ENCODE assay signal across 9 mouse cellular contexts in the genomic region with DNA sequence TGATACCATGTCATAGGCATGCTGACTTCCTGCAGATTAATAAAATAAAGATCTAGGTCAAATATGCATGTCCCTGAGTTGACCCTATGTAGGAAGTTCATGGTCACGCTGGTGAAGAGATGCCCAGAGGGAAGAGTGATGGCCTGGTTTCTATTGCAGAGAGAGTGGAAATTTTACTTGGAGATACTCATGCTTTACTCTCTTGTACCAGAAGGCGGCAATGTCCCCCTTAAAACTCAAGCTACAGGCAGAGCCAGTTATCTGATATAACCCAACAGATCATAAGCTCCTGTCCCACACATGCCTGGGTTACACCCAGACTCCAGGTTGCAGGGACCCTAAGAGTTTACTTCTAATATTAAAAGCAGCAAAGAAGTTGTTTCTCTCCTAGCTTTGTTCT.
DNase-seq lines count a peak whose midpoint lies in the region; ATAC-seq and TF ChIP-seq lines count a peak whose summit lies in the region.
"Had no signal": no experiment of that assay in that cellular context is flagged by ENCODE, and none has a peak within 500 bp of the region (broad histone marks: within the 10 kb centered on the region; RNA-seq: fewer than 3 reads in every experiment).

No protein-coding gene starts in this region.

- TF ChIP-seq CTCF in cortical plate, adult 2 months (IDR thresholded peaks at IDR 0.05; ENCODE audit: extremely low read depth, insufficient read depth, low read length) = peak; percentile 50

- DNase-seq in layer of hippocampus, adult 11-12 months (ENCODE audit: low spot score) = peak; percentile 51
- no peak for DNase-seq in layer of hippocampus, postnatal 36 days
- peak; percentile 71 for DNase-seq in NIH3T3 (ENCODE audit: low read depth)
- peak; percentile 37 for DNase-seq in kidney, adult 9 months
- peak; percentile 47 for DNase-seq in right cerebral cortex, adult 18-20 months
- DNase-seq in yolk sac, embryonic 10.5 days (ENCODE audit: low spot score) = no peak

- no peak overlapping the region for H3K4me3 ChIP-seq in cortical plate, adult 2 months (ENCODE audit: insufficient read depth, low read length)
- H3K4me3 ChIP-seq: liver, embryonic 15.5 days had no signal

- ATAC-seq in erythroid progenitor cell, adult 5-6 weeks (replicated peaks; ENCODE audit: low FRiP score, poor library complexity, severe bottlenecking) = no peak

- H3K4me1 ChIP-seq in cortical plate, adult 2 months (ENCODE audit: control insufficient read depth, insufficient read depth, low read length) = peaks cover 3% of the 10 kb centered on the region; the same call in 1 of the 2 replicates
- H3K4me1 ChIP-seq: liver, embryonic 15.5 days had no signal

- no peak overlapping the region for H3K27ac ChIP-seq in cortical plate, adult 2 months (ENCODE audit: insufficient read depth, low read length)
- H3K27ac ChIP-seq: liver, embryonic 15.5 days had no signal

- TF ChIP-seq POLR2A in cortical plate, adult 2 months (IDR thresholded peaks at IDR 0.05; ENCODE audit: extremely low read depth, insufficient read depth, low read length) = no peak

Comparison
In these comparisons a context has a peak if more than half of its experiments do, and no peak if none do; other contexts are left out.
1. DNase-seq: peak in layer of hippocampus, adult 11-12 months (single experiment), NIH3T3 (single experiment), kidney, adult 9 months (single experiment) and right cerebral cortex, adult 18-20 months (single experiment); none in layer of hippocampus, postnatal 36 days (0 of 2) and yolk sac, embryonic 10.5 days (single experiment).